ENCODE assay signal across 8 mouse cellular contexts in the genomic region with DNA sequence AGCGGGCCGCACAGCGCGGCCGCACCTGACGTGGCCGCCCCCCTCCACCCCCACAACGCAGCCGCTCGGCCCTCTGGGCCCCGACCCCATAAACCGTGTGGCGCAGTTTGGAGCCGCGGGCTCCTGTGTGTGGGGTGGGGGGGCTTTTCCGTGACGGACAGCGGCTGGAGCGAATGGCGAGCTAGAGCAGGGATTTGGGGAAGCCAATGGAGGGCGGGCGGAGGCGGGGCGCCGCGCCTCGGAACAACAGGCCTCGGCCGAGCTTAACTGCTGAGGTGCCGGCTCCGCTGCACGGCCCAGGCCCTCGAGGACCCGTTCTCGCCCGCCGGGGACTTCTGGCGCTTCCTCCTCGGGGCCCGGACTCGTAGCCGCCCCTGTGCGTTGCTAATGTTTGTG. TPM values are rescaled to one million over a fixed set of nuclear protein-coding genes. Genes with fewer than 3 reads are reported as not detected.
DNase-seq lines count a peak whose midpoint lies in the region; ATAC-seq lines count a peak whose summit lies in the region.

No protein-coding gene starts in this region.

- peaks cover 32% of the 10 kb centered on the region for H3K4me1 ChIP-seq in hindbrain, embryonic 10.5 days (replicated peaks)

- H3K27me3 ChIP-seq in hindbrain, embryonic 10.5 days (ENCODE audit: insufficient read depth, poor library complexity, severe bottlenecking) = peaks cover 23% of the 10 kb centered on the region

- peak; percentile 68 for ATAC-seq in frontal cortex, adult (ENCODE audit: low TSS enrichment)

- H3K27ac ChIP-seq in hindbrain, embryonic 10.5 days = peak overlapping the region; percentile 97

- peak overlapping the region; percentile 93 for H3K4me3 ChIP-seq in hindbrain, embryonic 10.5 days

- H3K9me3 ChIP-seq in hindbrain, embryonic 10.5 days = no peaks in the 10 kb centered on the region

- WGBS in hindbrain, embryonic 10.5 days = under 1% methylated on average over 41 of the region's 43 CpGs

- peak; percentile 97 for DNase-seq in NIH3T3 (ENCODE audit: low read depth)
- peak; percentile 83 for DNase-seq in cerebellum, adult 9-10 months
- peak; percentile 90 for DNase-seq in hindbrain, embryonic 10.5 days (ENCODE audit: low spot score)
- peak; percentile 88 to 92 for DNase-seq in layer of hippocampus, postnatal 10 days (ENCODE audit: low spot score in 2 of 2)
- DNase-seq in lung, postnatal 10 days = peak; percentile 94
- DNase-seq in ovary, postnatal 36 days (ENCODE audit: low spot score) = peak; percentile 89
- DNase-seq in thymus, postnatal 14 days = peak; percentile 92

- H3K36me3 ChIP-seq in hindbrain, embryonic 10.5 days = peaks cover 39% of the 10 kb centered on the region

RNA-seq across cellular contexts. Expression of a gene that starts 0.7 kb away (rescaled TPM):
- polyA plus RNA-seq in hindbrain, embryonic 10.5 days (2016; fragmentation: Nextera tagmentation; extraction: Ambion mirVana) = 231 and 240 TPM in 2 replicates
- total RNA-seq in layer of hippocampus, postnatal 10 days (2021) = 10 to 100 TPM; 78.4 to 92.4 TPM

RNA-seq across cellular contexts. Expression of a gene that starts 16.0 kb away (rescaled TPM):
- polyA plus RNA-seq in hindbrain, embryonic 10.5 days (2016; fragmentation: Nextera tagmentation; extraction: Ambion mirVana) = 4.5 and 9.8 TPM in 2 replicates
- total RNA-seq in layer of hippocampus, postnatal 10 days (2021) = 100 to 1,000 TPM; 104 to 107 TPM

RNA-seq across cellular contexts. Expression of a gene that starts 20.9 kb away (rescaled TPM):
- polyA plus RNA-seq in hindbrain, embryonic 10.5 days (2016; fragmentation: Nextera tagmentation; extraction: Ambion mirVana) = 5.7 and 6.5 TPM in 2 replicates
- 1 to 10 TPM; 1.7 to 4.1 TPM for total RNA-seq in layer of hippocampus, postnatal 10 days (2021)

RNA-seq across cellular contexts. Expression of a gene that starts 53.5 kb away (rescaled TPM):
- 4.0 and 4.5 TPM in 2 replicates for polyA plus RNA-seq in hindbrain, embryonic 10.5 days (2016; fragmentation: Nextera tagmentation; extraction: Ambion mirVana)
- total RNA-seq in layer of hippocampus, postnatal 10 days (2021) = 1 to 10 TPM; 3.9 to 4.8 TPM

Comparison
In these comparisons a context has a peak if more than half of its experiments do, and no peak if none do; other contexts are left out.
1. Peak in every context shown above with its lines: DNase-seq, ATAC-seq, H3K4me3 ChIP-seq and H3K27ac ChIP-seq.